Mouse (Mus musculus): ENCODE results near the gene Vti1b. TPM values are rescaled to one million over a fixed set of nuclear protein-coding genes. Genes with fewer than 3 reads are reported as not detected.
A peak's percentile ranks its signal among the peaks of the same experiment; 100 is the strongest.

Vti1b gene
- polyA plus RNA-seq, 1 experiment from 2014 or later: 109 TPM

DNA sequence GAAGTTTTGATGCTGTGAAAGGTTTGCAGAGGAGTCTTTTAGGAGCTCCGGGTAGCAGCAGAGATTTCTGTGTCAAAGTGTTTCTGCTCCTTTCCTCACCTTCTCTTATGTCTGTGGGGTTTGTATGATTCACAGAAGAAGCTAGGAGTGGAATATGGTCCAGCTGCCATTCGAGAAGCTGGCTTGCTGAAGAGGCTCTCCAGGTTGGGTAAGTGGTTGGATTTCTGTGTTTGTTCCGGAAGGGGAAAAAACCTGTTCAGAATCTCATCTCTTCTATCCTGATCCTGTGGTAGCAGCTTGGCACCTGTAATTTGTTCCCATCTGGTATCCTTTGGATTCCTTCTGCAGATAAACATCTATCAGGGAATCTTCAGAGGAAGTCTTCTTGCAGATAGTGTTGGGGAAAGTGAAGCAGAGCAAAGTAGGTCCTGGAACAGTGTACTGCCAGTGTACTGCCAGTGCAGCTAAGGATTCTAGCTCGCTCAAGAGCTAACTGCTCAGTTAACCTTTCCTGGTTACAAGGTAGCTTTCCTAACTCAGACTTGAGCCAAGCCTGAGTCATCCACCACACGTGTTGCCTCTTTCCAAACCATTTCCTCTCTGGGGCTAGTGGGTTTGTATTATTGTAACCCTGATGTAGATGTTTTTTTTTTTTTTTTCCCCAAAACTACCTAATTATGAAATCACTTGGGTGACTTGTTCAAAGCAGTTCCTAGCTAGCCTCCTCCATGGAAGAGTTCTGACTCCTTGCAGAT is 40.6 kb downstream of the Vti1b start:
- Histone ChIP-seq H3K27ac (no peak overlapping the region), H3K36me3 (no peaks in the 10 kb centered on the region), H3K4me1 (peaks cover 23% of the 10 kb centered on the region), H3K27me3 (ENCODE audit: insufficient read depth, poor library complexity, severe bottlenecking) (peaks cover 56% of the 10 kb centered on the region), H3K9me3 (no peaks in the 10 kb centered on the region), H3K4me3 (peak overlapping the region; percentile 61)
- WGBS: 28% methylated on average over 5 of the region's 5 CpGs
- DNase-seq (ENCODE audit: low spot score): no peak

DNA sequence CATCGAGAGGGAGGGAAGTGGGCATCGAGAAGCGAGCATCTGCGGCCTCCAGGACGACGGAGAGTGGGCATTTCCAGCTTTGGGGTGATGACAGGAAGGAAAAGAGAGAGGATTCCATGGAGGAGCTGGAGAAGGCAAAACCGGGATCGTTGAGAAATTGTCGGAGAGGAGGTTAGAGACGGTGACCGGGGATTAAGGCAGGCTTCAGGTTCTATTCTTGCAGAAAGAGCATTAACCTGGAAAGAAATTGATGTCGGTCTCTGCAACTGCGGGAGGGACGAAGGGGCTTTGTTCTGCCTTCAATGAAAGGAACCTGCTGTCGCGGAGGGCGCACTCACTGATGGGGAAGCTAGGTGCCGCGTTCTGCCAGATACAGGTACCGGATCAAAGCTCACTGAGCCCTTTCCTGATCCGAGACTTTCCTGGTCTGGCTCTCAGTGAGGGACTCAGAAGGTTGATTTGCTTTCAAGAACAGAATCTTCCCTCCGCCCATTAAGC is 41.2 kb downstream of the Vti1b start:
- Histone ChIP-seq H3K4me3 (peak overlapping the region; percentile 61), H3K9me3 (no peaks in the 10 kb centered on the region), H3K4me1 (peaks cover 23% of the 10 kb centered on the region), H3K27me3 (ENCODE audit: insufficient read depth, poor library complexity, severe bottlenecking) (peaks cover 56% of the 10 kb centered on the region), H3K27ac (no peak overlapping the region), H3K36me3 (no peaks in the 10 kb centered on the region)
- WGBS: 2% methylated on average over 22 of the region's 22 CpGs
- DNase-seq (ENCODE audit: low spot score): no peak

DNA sequence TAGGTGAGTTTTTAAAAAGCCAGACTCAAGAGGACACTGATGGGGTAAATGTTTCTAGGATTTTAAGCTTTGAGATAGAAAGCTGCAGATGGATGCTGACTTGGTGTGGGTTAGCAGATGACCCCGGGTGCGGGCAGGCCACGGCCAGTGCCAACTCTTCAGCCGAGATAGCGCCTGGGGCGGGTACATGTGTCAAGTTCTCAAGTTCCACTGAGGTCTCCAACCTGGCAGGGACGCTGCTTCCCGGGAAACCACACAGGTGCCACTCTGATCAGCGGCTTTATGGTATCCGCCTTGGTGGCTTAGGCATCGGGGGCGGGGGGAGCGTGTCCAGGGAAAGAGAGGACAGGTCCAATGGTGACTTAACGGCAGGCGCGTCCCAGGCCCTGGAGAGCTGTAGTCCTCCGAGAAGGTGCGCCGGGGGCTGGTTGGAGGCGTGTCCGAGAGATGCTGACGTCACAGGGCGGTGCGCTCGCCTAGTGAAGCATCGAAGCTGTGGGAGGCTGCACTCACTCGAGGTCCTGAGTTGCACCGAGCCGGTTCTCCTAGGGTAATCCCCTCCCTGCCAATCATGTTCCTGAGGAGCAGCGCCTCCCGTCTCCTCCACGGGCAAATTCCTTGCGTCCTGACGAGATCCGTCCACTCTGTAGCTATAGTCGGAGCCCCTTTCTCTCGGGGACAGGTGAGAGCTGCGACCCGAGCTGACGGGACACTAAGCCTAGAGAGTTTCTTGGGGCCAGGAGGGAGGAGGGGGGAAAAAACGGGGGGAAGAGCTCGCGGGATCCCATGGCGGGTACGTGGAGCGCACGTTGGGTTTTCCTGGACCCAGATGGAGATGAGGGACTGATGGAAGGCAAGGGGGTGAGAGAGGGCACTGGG is 41.9 kb downstream of the Vti1b start, which contains the start of gene Arg2:
TSS of gene Arg2 (plus strand) at position 479 of the 879 bp plus-strand sequence.
- H3K36me3 ChIP-seq: no peaks in the 10 kb centered on the region
- peak; percentile 88 for DNase-seq (ENCODE audit: low spot score)
- WGBS: under 1% methylated on average over 47 of the region's 47 CpGs
- H3K27ac ChIP-seq: no peak within 1 kb of the TSS
- H3K4me1 ChIP-seq: peaks cover 23% of the 10 kb centered on the region
- peaks cover 56% of the 10 kb centered on the region for H3K27me3 ChIP-seq (ENCODE audit: insufficient read depth, poor library complexity, severe bottlenecking)
- H3K9me3 ChIP-seq: no peaks in the 10 kb centered on the region
- H3K4me3 ChIP-seq: peak within 1 kb of the TSS; percentile 61

DNA sequence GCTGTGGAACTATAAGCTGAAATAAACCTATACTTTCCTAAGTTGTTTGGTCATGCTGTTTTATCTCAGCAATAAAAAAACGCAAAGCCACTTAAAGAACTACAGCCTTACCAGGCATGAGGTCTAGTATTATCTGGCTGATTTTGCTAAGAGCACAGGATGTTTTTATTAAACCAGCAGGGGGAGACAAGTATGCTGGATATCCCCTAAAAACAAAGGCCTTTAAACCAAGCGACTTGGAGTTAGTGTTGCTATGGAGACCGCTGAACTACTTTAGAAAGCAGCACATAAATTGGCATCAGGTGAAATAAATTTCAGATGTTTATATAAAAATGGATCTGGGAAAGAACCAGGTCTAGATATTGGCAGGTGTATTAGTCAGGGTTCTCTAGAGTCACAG is 49.6 kb downstream of the Vti1b start:
- Histone ChIP-seq H3K4me3 (no peak overlapping the region), H3K4me1 (no peaks in the 10 kb centered on the region), H3K27ac (no peak overlapping the region), H3K36me3 (no peaks in the 10 kb centered on the region), H3K9me3 (no peaks in the 10 kb centered on the region), H3K27me3 (ENCODE audit: insufficient read depth, poor library complexity, severe bottlenecking) (no peaks in the 10 kb centered on the region)
- 34% methylated on average over 3 of the region's 3 CpGs for WGBS
- no peak for DNase-seq (ENCODE audit: low spot score)

DNA sequence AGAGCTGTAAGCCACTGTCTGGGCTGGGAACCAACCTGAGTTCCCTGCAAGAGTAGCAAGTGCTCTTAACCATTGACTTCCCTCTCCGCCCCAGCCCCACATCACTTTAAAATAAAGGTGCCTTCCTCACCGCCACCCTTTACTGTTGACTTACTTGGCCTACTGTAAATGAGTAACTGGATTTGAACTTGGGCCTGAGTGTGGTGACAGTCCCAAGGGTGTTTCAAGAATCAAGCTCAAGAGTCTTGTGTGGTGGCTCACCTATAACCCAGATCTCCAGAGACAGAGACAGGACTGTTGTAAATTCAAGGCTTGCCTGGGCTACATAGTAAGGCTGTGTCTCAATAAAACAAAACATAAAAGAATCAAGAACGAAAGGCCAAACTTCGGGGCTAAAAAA is 53.5 kb downstream of the Vti1b start:
- 83% methylated on average over 4 of the region's 4 CpGs for WGBS
- Histone ChIP-seq H3K36me3 (no peaks in the 10 kb centered on the region), H3K4me1 (no peaks in the 10 kb centered on the region), H3K4me3 (no peak overlapping the region), H3K9me3 (no peaks in the 10 kb centered on the region), H3K27ac (no peak overlapping the region), H3K27me3 (ENCODE audit: insufficient read depth, poor library complexity, severe bottlenecking) (no peaks in the 10 kb centered on the region)
- DNase-seq (ENCODE audit: low spot score): no peak

Other genes with a start within 250 kb of the Vti1b start
- gene Tmem229b, start 165.0 kb downstream of the Vti1b start, polyA plus RNA-seq (2016; fragmentation: Nextera tagmentation; extraction: Ambion mirVana): 1.7 and 2.3 TPM in 2 replicates
- 5.0 and 5.8 TPM in 2 replicates for gene Plekhh1, start 143.5 kb downstream of the Vti1b start, polyA plus RNA-seq (2016; fragmentation: Nextera tagmentation; extraction: Ambion mirVana)
- 21.9 and 25.4 TPM in 2 replicates for gene Pigh, start 83.0 kb downstream of the Vti1b start, polyA plus RNA-seq (2016; fragmentation: Nextera tagmentation; extraction: Ambion mirVana)
- gene Arg2, start 41.9 kb downstream of the Vti1b start, polyA plus RNA-seq (2016; fragmentation: Nextera tagmentation; extraction: Ambion mirVana): 0.24 and 0.49 TPM in 2 replicates
- gene Rdh11, start 19.6 kb upstream of the Vti1b start, polyA plus RNA-seq (2016; fragmentation: Nextera tagmentation; extraction: Ambion mirVana): 19.7 and 20.9 TPM in 2 replicates
- 0.47 and 0.58 TPM in 2 replicates for gene Rdh12, start 36.2 kb upstream of the Vti1b start, polyA plus RNA-seq (2016; fragmentation: Nextera tagmentation; extraction: Ambion mirVana)
- gene Zfyve26, start 123.6 kb upstream of the Vti1b start, polyA plus RNA-seq (2016; fragmentation: Nextera tagmentation; extraction: Ambion mirVana): 12.4 and 12.5 TPM in 2 replicates
- 5.1 and 6.6 TPM in 2 replicates for gene Rad51b, start 124.6 kb upstream of the Vti1b start, polyA plus RNA-seq (2016; fragmentation: Nextera tagmentation; extraction: Ambion mirVana)

Data from heart, embryonic 10.5 days (tissue).